Comparison of ENCODE assay signal across 10 mouse cellular contexts in the genomic region with DNA sequence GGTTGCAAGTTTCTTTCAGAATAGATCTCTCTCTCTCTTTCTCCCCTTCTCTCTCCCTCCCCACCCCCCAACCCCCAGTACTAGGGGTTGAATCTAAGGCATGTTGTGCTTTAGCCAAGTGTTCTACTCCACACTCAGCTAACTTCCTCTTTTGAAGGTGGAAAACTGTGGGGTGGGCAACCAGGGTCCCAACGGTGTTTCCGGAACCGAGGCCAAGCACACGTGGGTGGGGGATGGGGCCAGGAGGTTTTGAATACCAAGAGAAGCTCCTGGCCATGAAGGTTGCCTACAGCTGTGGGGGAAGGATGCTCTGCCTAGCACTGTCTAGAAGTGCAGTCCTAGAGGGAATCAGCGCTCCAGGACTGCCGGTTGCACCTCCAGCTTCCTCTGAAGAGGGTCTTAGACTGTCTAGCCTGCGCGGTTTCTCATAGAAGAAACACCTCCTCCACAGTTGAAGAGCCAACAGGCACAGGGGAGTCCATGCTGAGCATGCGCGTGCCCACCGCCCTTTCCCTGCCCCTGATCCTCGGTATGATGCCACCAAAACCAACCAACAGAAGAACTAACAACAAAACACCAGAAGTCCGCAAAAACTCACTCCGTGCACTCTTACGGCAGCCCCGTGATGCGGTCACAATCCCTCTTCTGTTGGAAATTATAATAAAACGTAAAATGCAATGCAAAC. TPM values are rescaled to one million over a fixed set of nuclear protein-coding genes. Genes with fewer than 3 reads are reported as not detected.
A peak's percentile ranks its signal among the peaks of the same experiment; 100 is the strongest.
DNase-seq lines count a peak whose midpoint lies in the region; ATAC-seq and TF ChIP-seq lines count a peak whose summit lies in the region.
"Had no signal": no experiment of that assay in that cellular context is flagged by ENCODE, and none has a peak within 500 bp of the region (broad histone marks: within the 10 kb centered on the region; RNA-seq: fewer than 3 reads in every experiment).

No protein-coding gene starts in this region.

- DNase-seq in c-Kit-positive CD71-negative TER-119-negative erythroid progenitor cells, embryonic 14.5 days (ENCODE audit: low read depth) = peak; percentile 36
- DNase-seq in liver, postnatal 0 days = peak; percentile 47
- no peak for DNase-seq in stomach, postnatal 0 days (ENCODE audit: low spot score)
- DNase-seq in midbrain, embryonic 10.5 days (ENCODE audit: low spot score) = no peak
- DNase-seq in cerebellum, adult 11 months = no peak
- DNase-seq in adrenal gland, postnatal 25 days = no peak
- DNase-seq: layer of hippocampus, adult 9-11 months had no signal

- H3K36me3 ChIP-seq in ES-Bruce4 (ENCODE audit: control insufficient read depth, insufficient read depth, low read length, poor library complexity, severe bottlenecking) = no peaks in the 10 kb centered on the region
- no peaks in the 10 kb centered on the region for H3K36me3 ChIP-seq in liver, postnatal 0 days (replicated peaks; ENCODE audit: insufficient read depth, low read length)
- H3K36me3 ChIP-seq in stomach, postnatal 0 days (ENCODE audit: control insufficient read depth, insufficient read depth, low read length) = no peaks in the 10 kb centered on the region
- no peaks in the 10 kb centered on the region for H3K36me3 ChIP-seq in midbrain, embryonic 10.5 days
- H3K36me3 ChIP-seq: hindbrain, embryonic 13.5 days; lung, embryonic 15.5 days had no signal

- no peak overlapping the region for H3K9ac ChIP-seq in ES-Bruce4 (ENCODE audit: low read depth, poor library complexity, severe bottlenecking)
- peak overlapping the region; percentile 22; the same call in 1 of the 2 replicates for H3K9ac ChIP-seq in liver, postnatal 0 days (replicated peaks)
- H3K9ac ChIP-seq in stomach, postnatal 0 days (ENCODE audit: low read length) = peak overlapping the region; percentile 43
- H3K9ac ChIP-seq: hindbrain, embryonic 13.5 days; lung, embryonic 15.5 days had no signal

- H3K4me3 ChIP-seq in ES-Bruce4 (ENCODE audit: low read depth, low read length) = peak overlapping the region; percentile 5
- peak overlapping the region; percentile 45 for H3K4me3 ChIP-seq in liver, postnatal 0 days (ENCODE audit: low read depth, low read length)
- peak overlapping the region; percentile 18; the same call in 1 of the 2 replicates for H3K4me3 ChIP-seq in stomach, postnatal 0 days (ENCODE audit: low read depth, low read length)
- H3K4me3 ChIP-seq in midbrain, embryonic 10.5 days = no peak overlapping the region
- H3K4me3 ChIP-seq: hindbrain, embryonic 13.5 days; lung, embryonic 15.5 days had no signal

- 49% methylated on average over 18 of the region's 18 CpGs for WGBS in liver, postnatal 0 days (ENCODE audit: insufficient replicate concordance)
- WGBS in stomach, postnatal 0 days = 74% methylated on average over 18 of the region's 18 CpGs
- WGBS in midbrain, embryonic 10.5 days = 76% methylated on average over 18 of the region's 18 CpGs

- H3K4me1 ChIP-seq in ES-Bruce4 (ENCODE audit: control insufficient read depth, insufficient read depth, low read length) = peaks cover 2% of the 10 kb centered on the region
- peaks cover 23% of the 10 kb centered on the region for H3K4me1 ChIP-seq in liver, postnatal 0 days (ENCODE audit: insufficient read depth)
- H3K4me1 ChIP-seq in stomach, postnatal 0 days (replicated peaks; ENCODE audit: control insufficient read depth, insufficient read depth) = peaks cover 3% of the 10 kb centered on the region; the same call in 1 of the 2 replicates
- H3K4me1 ChIP-seq in midbrain, embryonic 10.5 days = no peaks in the 10 kb centered on the region
- H3K4me1 ChIP-seq: hindbrain, embryonic 13.5 days had no signal

- TF ChIP-seq EP300 in ES-Bruce4 (IDR thresholded peaks at IDR 0.05; ENCODE audit: insufficient read depth, low read depth, low read length) = 0 out of 2 replicates have a peak, but pooled peaks have one; percentile 15
- TF ChIP-seq EP300 in liver, postnatal 0 days (IDR thresholded peaks at IDR 0.05; ENCODE audit: low read depth) = no peak
- TF ChIP-seq EP300 in stomach, postnatal 0 days (optimal IDR thresholded peaks at IDR 0.05) = no peak

- TF ChIP-seq CTCF in ES-Bruce4 (IDR thresholded peaks at IDR 0.05; ENCODE audit: low read depth, low read length) = no peak
- TF ChIP-seq CTCF in liver, postnatal 0 days (IDR thresholded peaks at IDR 0.05; ENCODE audit: low read depth) = no peak
- TF ChIP-seq CTCF in stomach, postnatal 0 days (IDR thresholded peaks at IDR 0.05; ENCODE audit: low read depth) = no peak

- H3K27ac ChIP-seq in ES-Bruce4 (ENCODE audit: insufficient read depth, low read length) = no peak overlapping the region
- peak overlapping the region; percentile 78 for H3K27ac ChIP-seq in liver, postnatal 0 days (ENCODE audit: low read depth)
- peak overlapping the region; percentile 53; the same call in 1 of the 2 replicates for H3K27ac ChIP-seq in stomach, postnatal 0 days (replicated peaks)
- H3K27ac ChIP-seq in midbrain, embryonic 10.5 days (replicated peaks) = no peak overlapping the region; the same call in 1 of the 2 replicates
- H3K27ac ChIP-seq: hindbrain, embryonic 13.5 days; lung, embryonic 15.5 days had no signal

- no peak for TF ChIP-seq POLR2A in ES-Bruce4 (IDR thresholded peaks at IDR 0.05; ENCODE audit: insufficient read depth, low read length)

- no peaks in the 10 kb centered on the region for H3K27me3 ChIP-seq in ES-Bruce4 (ENCODE audit: control insufficient read depth, insufficient read depth, low read length, poor library complexity, severe bottlenecking)
- H3K27me3 ChIP-seq in liver, postnatal 0 days (ENCODE audit: insufficient read depth, low read length) = no peaks in the 10 kb centered on the region
- H3K27me3 ChIP-seq in stomach, postnatal 0 days (ENCODE audit: control insufficient read depth, insufficient read depth, low read length) = no peaks in the 10 kb centered on the region
- no peaks in the 10 kb centered on the region for H3K27me3 ChIP-seq in midbrain, embryonic 10.5 days (ENCODE audit: low read depth, poor library complexity, severe bottlenecking)
- H3K27me3 ChIP-seq: hindbrain, embryonic 13.5 days; lung, embryonic 15.5 days had no signal

- no peaks in the 10 kb centered on the region for H3K9me3 ChIP-seq in ES-Bruce4 (replicated peaks; ENCODE audit: control insufficient read depth, insufficient read depth, low read length, poor library complexity, severe bottlenecking)
- H3K9me3 ChIP-seq in liver, postnatal 0 days (ENCODE audit: low read length) = no peaks in the 10 kb centered on the region
- no peaks in the 10 kb centered on the region for H3K9me3 ChIP-seq in stomach, postnatal 0 days (ENCODE audit: control insufficient read depth, low read length)
- no peaks in the 10 kb centered on the region for H3K9me3 ChIP-seq in midbrain, embryonic 10.5 days (replicated peaks)
- H3K9me3 ChIP-seq: hindbrain, embryonic 13.5 days; lung, embryonic 15.5 days had no signal

- H3K4me2 ChIP-seq in liver, postnatal 0 days (ENCODE audit: low read depth, low read length) = peak overlapping the region; percentile 57
- H3K4me2 ChIP-seq in stomach, postnatal 0 days (replicated peaks; ENCODE audit: low read depth) = peak overlapping the region; percentile 52
- H3K4me2 ChIP-seq: hindbrain, embryonic 13.5 days had no signal

- ATAC-seq in liver, postnatal 0 days = peak; percentile 5; the same call in 1 of the 2 replicates
- no peak for ATAC-seq in stomach, postnatal 0 days (ENCODE audit: low FRiP score, low TSS enrichment)

RNA-seq across cellular contexts. Expression of gene Plac8, which starts 2.7 kb away (rescaled TPM):
- polyA plus RNA-seq in ES-Bruce4 (2011; ENCODE audit: insufficient read depth, insufficient read length, low read depth, missing spikeins) = 19.6 and 22.1 TPM in 2 replicates
- 104 and 109 TPM in 2 replicates for polyA plus RNA-seq in liver, postnatal 0 days (2015; fragmentation: Nextera tagmentation; extraction: Ambion mirVana)
- 379 and 398 TPM in 2 replicates for polyA plus RNA-seq in stomach, postnatal 0 days (2015; fragmentation: Nextera tagmentation; extraction: Ambion mirVana)
- 2.5 and 2.7 TPM in 2 replicates for polyA plus RNA-seq in midbrain, embryonic 10.5 days (2016; fragmentation: Nextera tagmentation; extraction: Ambion mirVana)
- 5.5 and 9.6 TPM in 2 replicates for total RNA-seq in adrenal gland, postnatal 25 days (2021)

RNA-seq across cellular contexts. Expression of gene Cops4, which starts 51.3 kb away (rescaled TPM):
- polyA plus RNA-seq in ES-Bruce4 (2011; ENCODE audit: insufficient read depth, insufficient read length, low read depth, missing spikeins) = 104 and 118 TPM in 2 replicates
- 48.5 and 50.1 TPM in 2 replicates for polyA plus RNA-seq in liver, postnatal 0 days (2015; fragmentation: Nextera tagmentation; extraction: Ambion mirVana)
- polyA plus RNA-seq in stomach, postnatal 0 days (2015; fragmentation: Nextera tagmentation; extraction: Ambion mirVana) = 106 and 107 TPM in 2 replicates
- polyA plus RNA-seq in midbrain, embryonic 10.5 days (2016; fragmentation: Nextera tagmentation; extraction: Ambion mirVana) = 239 and 245 TPM in 2 replicates
- 71.8 and 73.4 TPM in 2 replicates for total RNA-seq in adrenal gland, postnatal 25 days (2021)

Comparison
In these comparisons a context has a peak if more than half of its experiments do, and no peak if none do; other contexts are left out.
1. H3K27ac ChIP-seq: peak in liver, postnatal 0 days (single experiment) and stomach, postnatal 0 days (single experiment); none in ES-Bruce4 (single experiment) and midbrain, embryonic 10.5 days (single experiment).
2. DNase-seq: peak in c-Kit-positive CD71-negative TER-119-negative erythroid progenitor cells, embryonic 14.5 days (single experiment) and liver, postnatal 0 days (single experiment); none in stomach, postnatal 0 days (single experiment), midbrain, embryonic 10.5 days (single experiment), cerebellum, adult 11 months (single experiment) and adrenal gland, postnatal 25 days (single experiment).